Mouse (Mus musculus) left cerebral cortex, postnatal 25 days (tissue): ENCODE measurements around the gene Slc8a1. TPM values are rescaled to one million over a fixed set of nuclear protein-coding genes. Genes with fewer than 3 reads are reported as not detected.
A peak's percentile ranks its signal among the peaks of the same experiment; 100 is the strongest.

Experiments used
- DNase-seq, 2 experiments: peaks; one replicate each; pipeline ENCODE4 v3.0.0; 2022; ENCODE audit warnings: low spot score in 2 of 2, mixed read lengths in 1 of 2
- intact Hi-C: fragments of 180-260 bp; cut with DNase I; formaldehyde crosslinking; loops from one replicate; pipeline ENCODE4 v1.15.1; 2025
- total RNA-seq, 2 experiments: library from RNA; stranded (reverse); gene quantifications; 2 replicates each; pipeline ENCODE4 v1.2.3; 2021

The Slc8a1 gene
- total RNA-seq, 2 experiments from 2014 or later = 213 to 244 TPM

DNA sequence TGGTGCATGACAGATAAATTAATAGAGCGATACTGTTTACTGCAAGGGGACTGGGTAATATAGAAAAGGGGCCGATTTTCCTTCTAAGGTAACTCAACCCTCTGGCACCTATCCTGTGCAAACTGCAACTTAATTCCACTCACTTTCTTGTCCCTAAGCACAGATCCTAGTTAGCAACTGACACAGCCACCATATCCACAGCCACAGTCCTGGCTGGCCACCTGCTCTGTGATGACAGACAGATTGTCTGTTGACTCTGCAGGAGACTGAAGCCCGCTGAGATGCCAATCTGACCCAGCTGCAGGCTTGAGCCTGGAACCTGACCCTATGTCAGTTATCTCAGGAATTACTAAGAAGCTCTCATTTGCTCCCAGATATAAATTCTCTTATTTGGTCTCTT, 62.0 kb downstream of the Slc8a1 start:
- DNase-seq = no peak
- intact Hi-C loops = loop anchor here (10.0 kb wide), 1 partner anchor 1179 kb away; no protein-coding TSS in a partner anchor

DNA sequence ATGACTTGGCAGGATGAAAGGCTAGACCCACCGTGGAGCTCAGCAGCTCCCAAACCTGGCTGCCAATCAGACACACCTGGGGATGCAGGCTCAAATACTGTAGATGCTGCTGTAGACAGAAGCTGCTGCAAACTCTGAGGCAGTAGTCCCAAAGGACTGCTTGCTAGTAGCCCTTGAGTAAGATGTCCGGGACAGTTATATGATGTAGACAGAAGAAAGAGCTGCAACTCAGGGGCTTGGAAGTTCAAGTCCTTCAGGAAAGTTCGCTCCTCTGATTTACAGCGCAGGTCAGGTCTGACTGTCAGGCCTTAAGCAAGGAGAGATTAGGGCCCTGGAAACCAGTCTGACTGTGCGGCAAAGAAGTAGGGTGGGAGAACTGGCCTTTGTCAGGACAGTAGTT, 66.9 kb downstream of the Slc8a1 start:
- DNase-seq = no peak
- intact Hi-C loops = loop anchor here (2.0 to 10.0 kb wide), 2 partner anchors 66 to 1184 kb away; no protein-coding TSS in a partner anchor

DNA sequence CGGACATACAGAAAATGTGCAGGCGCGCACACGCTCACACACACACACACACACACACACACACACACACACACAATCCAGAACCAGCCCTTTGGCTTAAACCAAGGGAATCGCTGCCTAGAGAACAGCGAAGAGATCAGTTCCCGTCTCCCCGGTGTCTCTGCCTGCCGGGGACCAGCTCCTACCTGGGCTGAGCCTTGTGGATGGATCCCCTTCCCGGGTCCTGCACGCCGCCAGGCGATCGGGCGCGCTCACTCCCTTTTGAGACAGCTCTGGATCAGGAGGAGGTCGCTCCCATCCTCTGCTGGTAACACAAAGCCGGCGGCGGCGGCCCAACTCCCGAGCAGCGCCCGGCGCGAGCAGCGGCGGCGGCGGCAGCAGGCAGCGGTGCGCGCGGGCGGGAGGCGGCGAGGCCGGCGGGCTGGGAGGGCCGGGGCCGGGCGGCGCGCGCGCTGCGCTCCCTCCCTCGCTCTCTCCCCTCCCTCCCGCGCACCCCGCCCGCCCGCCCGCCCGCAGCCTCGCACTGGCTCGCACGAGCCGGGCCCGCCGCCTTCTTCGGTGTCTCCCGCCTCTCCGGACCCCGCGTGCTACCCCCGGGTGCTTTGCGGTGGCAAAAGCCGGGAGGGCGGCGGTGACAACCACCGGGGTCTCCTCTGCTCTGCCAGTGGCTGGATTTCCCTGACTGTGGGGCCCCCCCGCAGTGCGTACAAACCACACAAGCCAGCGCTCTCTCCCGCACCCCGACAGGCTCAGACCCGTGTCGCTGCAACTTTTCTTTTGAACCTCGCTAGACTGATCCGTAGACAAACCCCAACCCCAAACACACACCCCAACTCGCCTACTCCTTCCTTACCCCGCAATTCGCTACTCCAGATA, 68.1 kb downstream of the Slc8a1 start:
- peak; percentile 67 to 68 for DNase-seq
- intact Hi-C loops = loop anchor here (2.0 to 10.0 kb wide), 6 partner anchors 67 to 1285 kb away; no protein-coding TSS in a partner anchor

DNA sequence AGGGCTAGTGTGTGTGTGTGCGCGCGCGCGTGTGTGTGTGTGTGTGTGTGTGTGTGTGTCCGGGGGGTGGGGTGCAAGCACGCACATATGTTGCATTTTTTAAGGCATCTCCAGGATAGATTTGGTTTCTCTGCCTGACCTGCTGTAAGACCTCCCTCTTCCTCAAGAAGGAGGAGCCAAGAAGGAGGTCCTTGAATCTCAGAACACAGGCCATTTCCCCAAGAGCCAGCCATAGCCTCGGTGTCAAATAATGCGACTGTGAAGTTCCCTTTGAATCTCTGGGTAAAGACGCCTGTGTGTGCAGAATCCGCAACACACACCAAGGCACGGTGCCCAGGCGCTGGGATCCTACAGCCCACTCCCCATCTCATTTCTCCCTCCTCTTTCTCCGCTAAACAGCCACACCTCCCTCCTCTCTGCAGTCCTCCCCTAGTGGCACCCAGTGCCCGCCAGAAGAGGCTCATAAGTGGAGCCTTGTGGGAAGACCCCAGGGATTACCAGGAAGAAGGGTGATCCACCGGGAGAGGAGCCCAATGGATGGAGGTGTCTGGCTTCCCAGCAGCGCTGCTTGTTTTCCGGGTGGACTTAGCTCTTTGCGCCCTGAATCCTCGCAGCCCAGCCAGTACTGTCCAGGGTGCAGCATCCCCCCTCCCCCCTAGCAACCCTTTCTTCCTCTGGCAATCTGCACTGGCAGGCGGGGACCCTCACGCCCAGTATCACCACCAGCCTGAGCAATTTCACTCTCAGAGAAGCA, 68.9 kb downstream of the Slc8a1 start:
- intact Hi-C loops = loop anchor here (10.0 kb wide), 4 partner anchors 116 to 1286 kb away; no protein-coding TSS in a partner anchor
- peak; percentile 58 to 73 for DNase-seq

DNA sequence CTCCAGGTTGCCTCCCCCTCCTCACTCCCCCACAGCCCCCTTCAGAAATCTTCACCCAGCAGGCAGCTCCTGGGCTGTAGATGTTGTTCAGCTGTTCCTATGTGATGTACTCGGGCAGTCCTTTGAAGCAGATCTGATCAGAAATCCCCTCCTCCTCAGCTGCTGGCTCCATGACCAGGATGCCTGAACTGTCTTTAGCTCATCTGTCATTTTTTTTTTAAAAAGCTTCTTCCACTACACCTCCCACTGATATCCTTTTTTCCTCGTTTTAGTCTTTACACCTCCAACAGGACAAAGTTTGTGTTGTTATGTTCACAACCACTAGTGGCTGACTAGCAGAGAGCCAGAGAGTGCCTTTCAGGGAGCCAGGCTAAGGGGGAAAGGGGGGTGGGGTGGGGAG, 69.7 kb downstream of the Slc8a1 start:
- DNase-seq = peak in 1 of 2 experiments; percentile 57

DNA sequence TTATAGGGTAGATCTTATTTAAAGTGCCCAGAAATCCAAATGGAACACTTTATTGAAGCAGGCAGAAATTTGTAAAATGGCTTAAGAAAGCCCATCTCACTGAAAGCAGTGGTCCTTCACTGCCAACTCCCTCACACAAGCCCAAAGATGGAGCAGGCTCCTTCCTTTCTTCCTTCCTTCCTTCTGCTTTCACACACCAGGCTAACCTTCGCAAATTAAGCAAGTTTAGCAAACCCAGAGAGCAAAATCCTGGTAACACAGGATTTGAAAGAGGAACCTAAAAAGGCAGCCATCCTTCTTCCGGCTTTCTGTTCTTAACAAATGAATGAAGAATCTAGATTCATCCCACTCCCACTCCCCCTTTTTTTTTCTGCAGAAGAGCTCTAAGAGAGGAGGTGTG, 70.2 kb downstream of the Slc8a1 start:
- peak in 1 of 2 experiments; percentile 44 for DNase-seq
- intact Hi-C loops = loop anchor here (10.0 kb wide), 4 partner anchors 117 to 1287 kb away; no protein-coding TSS in a partner anchor

More for the DNA sequence above, 69.7 kb downstream of the Slc8a1 start:
- intact Hi-C loops = loop anchor here (10.0 kb wide), 4 partner anchors 116 to 1286 kb away; no protein-coding TSS in a partner anchor

DNA sequence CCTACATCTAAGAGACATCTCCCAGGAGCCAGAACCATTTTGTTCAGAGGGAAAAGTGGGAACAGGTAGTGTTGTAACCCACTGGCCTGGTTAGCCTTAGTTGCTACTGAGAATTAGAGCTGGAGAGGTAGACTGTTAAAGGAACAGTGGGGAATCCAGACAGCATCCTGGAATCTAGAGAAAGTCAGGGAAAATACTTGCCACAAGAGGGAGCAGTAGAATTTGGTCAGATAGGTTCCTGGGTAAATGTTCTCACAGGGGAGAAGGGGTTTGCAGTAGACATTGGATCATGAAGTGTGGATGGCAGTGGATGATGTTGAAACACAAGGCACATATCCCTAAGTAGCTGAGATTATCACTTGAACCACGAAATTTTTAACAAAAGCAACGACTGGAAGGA, 71.6 kb downstream of the Slc8a1 start:
- peak; percentile 63 to 77 for DNase-seq
- intact Hi-C loops = loop anchor here (10.0 kb wide), 4 partner anchors 118 to 1288 kb away; no protein-coding TSS in a partner anchor

DNA sequence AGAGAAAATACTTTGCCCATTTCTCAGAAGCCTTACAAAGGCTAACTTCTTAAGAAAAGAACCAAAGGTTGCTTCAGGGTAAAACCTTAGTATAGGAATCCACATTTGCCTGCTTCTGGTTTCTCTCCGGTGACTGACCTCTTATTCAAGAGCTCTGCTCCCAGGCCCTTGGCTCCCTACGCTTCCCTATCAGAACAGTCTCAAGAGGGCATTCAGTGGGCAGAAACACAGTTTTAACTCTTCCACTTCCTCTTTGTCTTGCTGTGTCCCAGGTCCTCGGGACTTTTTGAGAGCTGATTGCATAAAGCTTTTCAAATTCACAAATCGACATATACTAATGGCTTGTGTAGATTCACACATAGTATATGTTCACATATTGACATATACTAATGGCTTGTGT, 73.3 kb downstream of the Slc8a1 start:
- intact Hi-C loops = loop anchor here (10.0 kb wide), 4 partner anchors 120 to 1290 kb away; no protein-coding TSS in a partner anchor
- DNase-seq = no peak

DNA sequence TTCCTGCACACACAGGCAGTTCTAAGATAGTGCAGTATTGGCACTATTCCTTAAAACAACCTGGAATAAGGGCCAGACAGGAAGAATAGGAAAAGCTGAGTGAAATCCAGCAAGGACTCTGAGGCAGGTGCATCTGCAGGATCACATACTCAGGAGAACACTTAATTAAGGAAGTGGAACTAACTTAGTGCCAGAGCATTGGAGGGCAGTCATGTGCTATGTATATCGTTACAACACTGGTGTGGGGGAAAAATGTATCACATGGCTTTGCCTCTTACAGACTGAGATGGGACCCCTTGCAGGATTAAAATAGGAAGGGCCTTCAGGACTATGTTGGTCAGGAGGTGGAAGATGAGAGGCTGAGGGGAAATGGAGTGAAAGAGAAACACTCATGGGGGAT, 80.3 kb downstream of the Slc8a1 start:
- no peak for DNase-seq
- intact Hi-C loops = no loop called here

DNA sequence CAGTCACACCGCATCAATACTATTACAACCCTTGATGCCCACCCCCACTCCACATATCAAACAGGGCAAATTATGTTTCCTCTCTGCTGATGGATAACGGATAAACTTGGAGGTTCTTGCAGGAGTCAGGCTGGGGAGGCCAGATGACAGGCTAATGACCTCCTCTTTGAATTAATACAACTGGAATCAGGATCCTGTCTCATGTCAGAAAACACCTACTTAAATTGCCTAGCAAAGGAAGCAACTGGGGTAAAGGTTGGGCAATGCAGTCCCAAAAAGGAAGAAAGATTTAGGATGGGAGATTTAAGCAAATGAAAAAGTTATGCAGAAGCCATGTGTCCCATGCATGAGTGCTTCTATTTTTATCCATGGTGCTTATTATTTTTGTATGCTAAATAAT, 83.6 kb downstream of the Slc8a1 start:
- intact Hi-C loops = no loop called here
- no peak for DNase-seq

DNA sequence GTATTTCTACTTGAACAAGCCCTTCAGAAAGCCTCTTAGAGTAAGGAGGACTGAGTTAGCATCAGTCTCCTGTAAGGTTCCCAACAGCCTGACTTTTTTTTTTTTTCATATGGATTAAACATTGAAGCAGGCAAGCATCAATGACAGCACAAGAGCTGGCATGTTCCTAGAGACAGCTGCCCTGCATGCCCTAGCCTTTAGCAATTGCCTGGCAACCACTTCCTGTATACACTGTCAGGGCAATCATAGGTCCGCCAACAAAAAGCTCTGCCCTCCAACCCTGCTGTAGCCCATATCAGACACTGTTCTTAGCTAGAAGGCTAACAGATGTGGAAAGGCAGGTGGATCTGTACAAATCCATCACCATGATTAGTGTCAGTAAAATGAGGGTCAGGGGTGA, 85.2 kb downstream of the Slc8a1 start:
- no peak for DNase-seq
- intact Hi-C loops = no loop called here

DNA sequence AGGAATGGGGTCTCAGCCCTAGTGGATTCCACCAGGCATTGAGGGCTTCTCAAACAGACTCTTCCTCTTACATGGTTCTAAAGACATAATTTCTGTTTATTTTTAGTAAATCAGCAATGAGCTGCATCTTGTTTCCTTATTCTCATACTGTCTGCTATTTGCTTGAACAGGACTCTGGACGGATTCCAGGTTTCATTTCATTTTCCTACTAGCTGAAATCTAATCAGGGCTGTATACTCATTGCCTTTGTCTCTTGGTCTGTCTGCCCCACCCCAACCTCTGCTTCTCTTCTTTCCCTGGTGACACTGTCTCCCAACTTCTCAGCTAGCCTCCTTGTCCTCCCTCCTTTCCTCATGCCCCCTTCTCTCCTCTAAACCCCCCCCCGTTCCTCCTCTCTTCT, 101.4 kb downstream of the Slc8a1 start:
- intact Hi-C loops = no loop called here
- no peak for DNase-seq

DNA sequence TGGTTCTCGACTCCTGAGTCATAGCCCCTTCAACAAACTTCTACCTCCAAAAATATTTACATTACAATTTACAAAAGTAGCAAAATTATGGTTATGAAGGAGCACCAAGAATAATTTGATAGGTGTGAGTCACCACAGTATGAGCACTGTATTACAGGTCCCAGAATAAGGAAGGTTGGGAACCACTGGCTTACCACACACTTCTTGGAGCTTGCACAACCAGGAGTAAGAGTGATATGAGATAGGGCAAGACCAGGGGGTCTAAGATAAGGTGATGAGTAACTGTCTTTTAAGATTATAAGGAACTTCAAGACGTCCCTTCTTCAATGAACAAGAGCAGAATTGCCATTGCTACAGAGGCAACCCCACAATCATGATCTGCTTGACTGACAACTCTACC, 107.7 kb downstream of the Slc8a1 start:
- DNase-seq = no peak
- intact Hi-C loops = no loop called here

DNA sequence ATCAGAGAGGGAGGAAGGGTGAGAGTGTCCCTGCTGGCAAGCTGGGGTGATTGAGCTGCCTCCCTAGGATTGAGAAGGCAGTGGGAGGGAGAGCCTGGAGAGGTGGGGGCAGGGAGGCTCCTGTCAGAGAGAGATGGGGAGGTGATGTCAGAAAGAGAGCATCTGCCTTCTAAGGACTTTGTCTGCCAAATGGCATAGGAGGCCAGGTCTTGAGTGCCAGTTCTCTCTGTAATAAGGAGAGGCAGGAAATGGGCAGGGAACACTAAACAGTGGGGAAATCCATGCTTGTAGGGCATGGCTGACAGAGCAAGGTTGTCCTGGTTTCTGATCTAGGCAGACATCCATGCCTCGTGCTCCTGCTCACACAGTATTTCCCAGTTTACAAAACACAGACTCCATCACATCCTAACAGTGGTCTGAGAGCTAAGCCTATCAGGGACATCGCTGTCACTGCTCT, 117.0 kb downstream of the Slc8a1 start:
- intact Hi-C loops = no loop called here
- DNase-seq = peak in 1 of 2 experiments; percentile 29

DNA sequence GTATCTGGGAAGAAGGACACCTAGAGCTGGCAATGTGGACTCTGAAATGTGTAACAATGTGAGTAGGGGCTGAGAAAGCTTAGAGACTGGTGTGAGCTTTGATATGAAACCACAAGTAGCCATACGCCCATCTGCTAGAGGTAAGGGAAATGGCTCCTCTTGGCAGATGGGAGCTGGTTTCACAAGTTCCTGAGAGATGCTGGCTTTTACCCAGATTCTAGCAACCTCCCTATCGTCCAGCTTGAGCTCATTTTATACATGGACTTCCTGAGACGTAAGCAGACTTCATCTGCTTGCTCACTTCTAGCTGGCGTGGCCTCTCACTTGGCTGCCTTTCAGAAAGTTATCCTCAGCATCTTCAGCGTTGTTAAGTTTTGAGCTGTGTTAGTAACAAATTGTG, 119.7 kb downstream of the Slc8a1 start:
- intact Hi-C loops = no loop called here
- peak in 1 of 2 experiments; percentile 60 for DNase-seq

DNA sequence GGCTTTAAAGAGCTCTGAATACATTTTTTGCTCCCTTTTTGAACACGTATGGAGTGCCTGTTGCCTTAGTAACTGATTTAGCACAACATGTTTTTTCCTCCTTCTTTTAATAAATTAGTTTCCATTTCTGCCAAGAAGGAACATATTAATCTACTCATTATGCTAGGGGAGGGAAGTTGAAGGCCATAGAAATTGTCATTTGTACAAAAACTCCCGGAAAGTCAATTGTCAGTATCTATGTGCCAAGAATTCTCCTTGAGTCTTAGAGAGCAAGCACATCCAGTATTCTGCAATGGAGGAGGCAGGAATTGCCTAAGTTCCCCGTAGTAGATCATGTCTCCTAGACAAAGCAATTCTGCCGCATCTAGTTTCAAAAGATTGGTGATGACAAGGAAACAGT, 121.9 kb downstream of the Slc8a1 start:
- intact Hi-C loops = no loop called here
- DNase-seq = no peak

DNA sequence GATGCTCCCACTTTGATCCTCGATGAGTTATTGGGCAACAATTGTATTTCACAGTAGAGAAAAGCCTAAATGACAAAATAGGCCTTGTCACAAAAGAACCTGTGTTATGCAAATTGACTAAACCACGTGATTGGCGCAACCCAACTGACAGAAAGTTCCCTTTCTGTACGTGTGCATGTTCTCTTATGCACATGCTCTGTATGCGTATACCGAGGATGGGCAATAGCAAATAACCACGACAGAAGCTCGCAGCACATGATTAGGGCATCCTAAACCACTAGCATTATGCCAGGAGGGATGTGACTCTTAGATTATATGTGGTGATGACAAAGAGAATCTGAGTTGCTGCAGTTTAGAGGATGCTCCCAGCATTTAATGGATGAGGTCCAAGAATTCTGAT, 122.8 kb downstream of the Slc8a1 start:
- intact Hi-C loops = no loop called here
- no peak for DNase-seq

DNA sequence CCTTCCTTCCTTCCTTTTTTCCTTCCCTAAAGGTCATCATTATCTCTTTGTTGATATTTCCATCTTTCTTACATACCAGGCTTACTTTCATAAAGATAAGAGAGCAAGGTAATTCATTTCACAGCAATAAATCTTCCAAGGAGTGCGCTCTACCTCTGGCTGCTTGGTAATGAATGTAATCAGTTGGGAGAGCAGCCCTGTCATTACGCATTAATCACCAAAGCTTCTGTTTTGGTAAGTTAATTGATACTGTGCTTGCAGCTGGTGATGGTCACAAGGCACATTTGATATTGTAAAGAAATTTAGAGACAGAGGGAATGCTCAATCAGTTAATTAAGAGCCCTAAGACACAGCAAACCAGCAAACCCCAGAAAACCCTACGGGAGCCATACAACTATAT, 130.7 kb downstream of the Slc8a1 start:
- intact Hi-C loops = no loop called here
- no peak for DNase-seq

DNA sequence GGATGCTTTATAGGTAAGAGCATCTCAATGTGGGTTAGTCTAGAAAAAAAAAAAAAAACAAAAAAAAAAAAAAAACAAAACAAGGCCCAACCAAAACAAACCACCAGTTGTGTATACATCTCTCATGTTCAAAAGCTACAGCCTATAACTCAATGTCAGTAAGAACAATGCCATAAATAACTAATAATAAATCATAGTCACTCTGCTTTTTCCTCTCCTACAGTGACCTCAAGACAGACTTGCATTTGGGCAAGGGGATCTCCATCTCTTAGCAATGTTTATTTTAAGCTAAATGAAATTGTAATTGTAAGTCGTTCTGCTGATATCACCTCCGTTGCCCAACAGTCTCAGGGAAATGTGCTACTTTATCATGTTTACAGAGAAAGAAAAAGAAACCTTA, 132.1 kb downstream of the Slc8a1 start:
- DNase-seq = no peak
- intact Hi-C loops = no loop called here

DNA sequence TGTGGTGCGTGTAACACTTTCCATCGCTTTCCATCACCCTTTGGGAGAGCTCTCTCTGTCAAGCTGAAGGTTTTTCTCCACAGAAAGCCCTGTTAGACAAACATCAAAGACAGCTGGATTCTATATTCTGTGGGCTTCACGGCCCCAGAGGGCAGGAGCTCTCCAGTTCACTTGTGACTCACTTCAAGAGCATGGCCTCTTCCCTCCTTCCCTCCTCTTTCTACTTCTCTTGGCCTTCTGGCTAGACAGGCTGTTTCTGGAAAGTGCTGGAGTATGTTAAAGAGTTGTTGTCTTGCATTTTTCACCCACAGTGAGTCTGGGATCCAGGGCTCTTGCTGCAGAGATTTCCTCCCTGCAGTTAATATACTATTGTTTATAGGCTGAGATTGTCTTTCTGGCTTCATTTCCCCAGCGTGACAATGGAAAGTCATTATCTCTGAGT, 132.9 kb downstream of the Slc8a1 start:
- DNase-seq = no peak
- intact Hi-C loops = no loop called here
